Mouse (Mus musculus): Measurements from ENCODE around the gene Chn2. TPM values are rescaled to one million over a fixed set of nuclear protein-coding genes. Genes with fewer than 3 reads are reported as not detected.
A peak's percentile ranks its signal among the peaks of the same experiment; 100 is the strongest.

Gene Chn2
- polyA plus RNA-seq, 1 experiment from 2014 or later: 20.2 TPM

GRCm38 (mm10) chr6:54126993-54127697 lies 87.8 kb downstream of the Chn2 start:
- Histone ChIP-seq H3K4me2 (ENCODE audit: low read depth, low read length) (no peak overlapping the region), H3K36me3 (ENCODE audit: control insufficient read depth, insufficient read depth, low read length) (no peaks in the 10 kb centered on the region), H3K27me3 (replicated peaks; ENCODE audit: control insufficient read depth, insufficient read depth, low read length) (no peaks in the 10 kb centered on the region), H3K9ac (ENCODE audit: low read depth, low read length) (no peak overlapping the region), H3K4me1 (ENCODE audit: control insufficient read depth, insufficient read depth, low read length) (peaks cover 15% of the 10 kb centered on the region), H3K4me3 (ENCODE audit: low read length) (no peak overlapping the region), H3K27ac (ENCODE audit: low read length) (no peak overlapping the region), H3K9me3 (ENCODE audit: control insufficient read depth, low read length) (no peaks in the 10 kb centered on the region)
- WGBS: 76% methylated on average over 11 of the region's 11 CpGs
- no peak for ATAC-seq

DNA sequence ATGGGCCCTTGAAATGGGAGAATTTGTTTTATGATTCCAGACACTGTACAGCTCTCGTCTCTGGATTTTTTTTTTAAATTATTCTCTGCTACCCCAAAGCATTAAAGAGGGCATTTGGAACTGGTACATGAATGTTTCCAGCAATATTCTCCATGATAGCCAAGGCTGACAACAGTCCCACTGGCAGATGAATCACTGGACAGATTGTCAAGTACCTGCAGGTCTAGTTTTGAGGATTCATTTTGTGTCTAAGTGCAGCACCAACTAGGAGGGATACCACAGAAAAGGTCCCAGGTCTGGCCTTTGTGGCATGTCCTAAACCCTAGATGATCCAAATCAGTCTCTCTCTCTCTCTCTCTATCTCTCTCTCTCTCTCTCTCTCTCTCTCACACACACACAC lies 89.3 kb downstream of the Chn2 start:
- H3K4me2 ChIP-seq (ENCODE audit: low read depth, low read length): no peak overlapping the region
- WGBS: 71% methylated on average over 1 of the region's 1 CpGs

GRCm38 (mm10) chr6:54129570-54129969 lies 90.2 kb downstream of the Chn2 start:
- WGBS: 82% methylated on average over 2 of the region's 2 CpGs
- Histone ChIP-seq H3K4me1 (ENCODE audit: control insufficient read depth, insufficient read depth, low read length) (peaks cover 11% of the 10 kb centered on the region), H3K4me3 (ENCODE audit: low read length) (no peak overlapping the region), H3K27me3 (replicated peaks; ENCODE audit: control insufficient read depth, insufficient read depth, low read length) (no peaks in the 10 kb centered on the region), H3K9me3 (ENCODE audit: control insufficient read depth, low read length) (no peaks in the 10 kb centered on the region), H3K27ac (ENCODE audit: low read length) (no peak overlapping the region), H3K4me2 (ENCODE audit: low read depth, low read length) (no peak overlapping the region), H3K36me3 (ENCODE audit: control insufficient read depth, insufficient read depth, low read length) (no peaks in the 10 kb centered on the region), H3K9ac (ENCODE audit: low read depth, low read length) (no peak overlapping the region)
- no peak for ATAC-seq

More for the DNA sequence above, 89.3 kb downstream of the Chn2 start:
- Histone ChIP-seq H3K27me3 (replicated peaks; ENCODE audit: control insufficient read depth, insufficient read depth, low read length) (no peaks in the 10 kb centered on the region), H3K36me3 (ENCODE audit: control insufficient read depth, insufficient read depth, low read length) (no peaks in the 10 kb centered on the region), H3K27ac (ENCODE audit: low read length) (no peak overlapping the region), H3K9me3 (ENCODE audit: control insufficient read depth, low read length) (no peaks in the 10 kb centered on the region), H3K9ac (ENCODE audit: low read depth, low read length) (no peak overlapping the region), H3K4me3 (ENCODE audit: low read length) (no peak overlapping the region), H3K4me1 (ENCODE audit: control insufficient read depth, insufficient read depth, low read length) (peaks cover 15% of the 10 kb centered on the region)
- no peak for ATAC-seq

- 0 out of 2 replicates have a peak, but pooled peaks cover 2% of the 10 kb centered on the region for H3K4me1 ChIP-seq (ENCODE audit: control insufficient read depth, insufficient read depth, low read length)
- 87% methylated on average over 3 of the region's 3 CpGs for WGBS
- no peak overlapping the region for H3K9ac ChIP-seq (ENCODE audit: low read depth, low read length)
- no peak for ATAC-seq
- H3K36me3 ChIP-seq (ENCODE audit: control insufficient read depth, insufficient read depth, low read length): no peaks in the 10 kb centered on the region
- no peak overlapping the region for H3K4me2 ChIP-seq (ENCODE audit: low read depth, low read length)
- H3K27ac ChIP-seq (ENCODE audit: low read length): no peak overlapping the region
- H3K4me3 ChIP-seq (ENCODE audit: low read length): no peak overlapping the region
- no peaks in the 10 kb centered on the region for H3K9me3 ChIP-seq (ENCODE audit: control insufficient read depth, low read length)
- H3K27me3 ChIP-seq (replicated peaks; ENCODE audit: control insufficient read depth, insufficient read depth, low read length): no peaks in the 10 kb centered on the region
These were observed 91.5 kb downstream of the Chn2 start for GRCm38 (mm10) chr6:54130881-54131280.

- Histone ChIP-seq H3K9ac (ENCODE audit: low read depth, low read length) (no peak overlapping the region), H3K4me2 (ENCODE audit: low read depth, low read length) (no peak overlapping the region), H3K4me3 (ENCODE audit: low read length) (no peak overlapping the region), H3K27ac (ENCODE audit: low read length) (no peak overlapping the region), H3K4me1 (ENCODE audit: control insufficient read depth, insufficient read depth, low read length) (0 out of 2 replicates have a peak, but pooled peaks cover 2% of the 10 kb centered on the region), H3K27me3 (replicated peaks; ENCODE audit: control insufficient read depth, insufficient read depth, low read length) (no peaks in the 10 kb centered on the region), H3K9me3 (ENCODE audit: control insufficient read depth, low read length) (no peaks in the 10 kb centered on the region), H3K36me3 (ENCODE audit: control insufficient read depth, insufficient read depth, low read length) (no peaks in the 10 kb centered on the region)
- WGBS: 86% methylated on average over 1 of the region's 1 CpGs
- ATAC-seq: no peak
These were observed 93.2 kb downstream of the Chn2 start for GRCm38 (mm10) chr6:54132576-54132975.

GRCm38 (mm10) chr6:54133231-54133630 lies 93.9 kb downstream of the Chn2 start:
- Histone ChIP-seq H3K4me2 (ENCODE audit: low read depth, low read length) (no peak overlapping the region), H3K4me1 (ENCODE audit: control insufficient read depth, insufficient read depth, low read length) (0 out of 2 replicates have a peak, but pooled peaks cover 2% of the 10 kb centered on the region), H3K9ac (ENCODE audit: low read depth, low read length) (no peak overlapping the region), H3K4me3 (ENCODE audit: low read length) (no peak overlapping the region), H3K36me3 (ENCODE audit: control insufficient read depth, insufficient read depth, low read length) (no peaks in the 10 kb centered on the region), H3K27ac (ENCODE audit: low read length) (no peak overlapping the region), H3K9me3 (ENCODE audit: control insufficient read depth, low read length) (no peaks in the 10 kb centered on the region), H3K27me3 (replicated peaks; ENCODE audit: control insufficient read depth, insufficient read depth, low read length) (no peaks in the 10 kb centered on the region)
- WGBS: 73% methylated on average over 5 of the region's 5 CpGs
- no peak for ATAC-seq

GRCm38 (mm10) chr6:54138157-54138556 lies 98.8 kb downstream of the Chn2 start:
- Histone ChIP-seq H3K27me3 (replicated peaks; ENCODE audit: control insufficient read depth, insufficient read depth, low read length) (no peaks in the 10 kb centered on the region), H3K4me1 (ENCODE audit: control insufficient read depth, insufficient read depth, low read length) (no peaks in the 10 kb centered on the region), H3K4me2 (ENCODE audit: low read depth, low read length) (no peak overlapping the region), H3K4me3 (ENCODE audit: low read length) (no peak overlapping the region), H3K9ac (ENCODE audit: low read depth, low read length) (no peak overlapping the region), H3K9me3 (ENCODE audit: control insufficient read depth, low read length) (no peaks in the 10 kb centered on the region), H3K27ac (ENCODE audit: low read length) (no peak overlapping the region), H3K36me3 (ENCODE audit: control insufficient read depth, insufficient read depth, low read length) (no peaks in the 10 kb centered on the region)
- WGBS: 89% methylated on average over 9 of the region's 9 CpGs
- ATAC-seq: no peak

- ATAC-seq: 0 out of 2 replicates have a peak, but pooled peaks have one; percentile 62
These were observed 101.1 kb downstream of the Chn2 start for GRCm38 (mm10) chr6:54140488-54140887.

GRCm38 (mm10) chr6:54141165-54141564 lies 101.8 kb downstream of the Chn2 start:
- Histone ChIP-seq H3K4me2 (ENCODE audit: low read depth, low read length) (no peak overlapping the region), H3K36me3 (ENCODE audit: control insufficient read depth, insufficient read depth, low read length) (no peaks in the 10 kb centered on the region), H3K4me1 (ENCODE audit: control insufficient read depth, insufficient read depth, low read length) (no peaks in the 10 kb centered on the region), H3K9ac (ENCODE audit: low read depth, low read length) (no peak overlapping the region), H3K27me3 (replicated peaks; ENCODE audit: control insufficient read depth, insufficient read depth, low read length) (no peaks in the 10 kb centered on the region), H3K9me3 (ENCODE audit: control insufficient read depth, low read length) (no peaks in the 10 kb centered on the region), H3K4me3 (ENCODE audit: low read length) (no peak overlapping the region), H3K27ac (ENCODE audit: low read length) (no peak overlapping the region)
- ATAC-seq: no peak
- WGBS: 87% methylated on average over 3 of the region's 3 CpGs

More at GRCm38 (mm10) chr6:54140488-54140887, 101.1 kb downstream of the Chn2 start:
- Histone ChIP-seq H3K4me2 (ENCODE audit: low read depth, low read length) (no peak overlapping the region), H3K27ac (ENCODE audit: low read length) (no peak overlapping the region), H3K27me3 (replicated peaks; ENCODE audit: control insufficient read depth, insufficient read depth, low read length) (no peaks in the 10 kb centered on the region), H3K4me3 (ENCODE audit: low read length) (no peak overlapping the region), H3K36me3 (ENCODE audit: control insufficient read depth, insufficient read depth, low read length) (no peaks in the 10 kb centered on the region), H3K9me3 (ENCODE audit: control insufficient read depth, low read length) (no peaks in the 10 kb centered on the region), H3K9ac (ENCODE audit: low read depth, low read length) (no peak overlapping the region), H3K4me1 (ENCODE audit: control insufficient read depth, insufficient read depth, low read length) (no peaks in the 10 kb centered on the region)
- WGBS: 77% methylated on average over 4 of the region's 4 CpGs
